Mouse (Mus musculus) erythroblast, embryonic 14.5 days (primary cell): ENCODE data around the gene Thsd7a. TPM values are rescaled to one million over a fixed set of nuclear protein-coding genes. Genes with fewer than 3 reads are reported as not detected.

Experiments
- H3K27me3 ChIP-seq: 2 replicates; pipeline ENCODE4 v1.6.1; 2012; ENCODE audit warnings: inconsistent platforms; ENCODE audit not compliant: control insufficient read depth
- H3K36me3 ChIP-seq: 2 replicates; pipeline ENCODE4 v1.6.1; 2012; ENCODE audit warnings: mild to moderate bottlenecking, inconsistent platforms; ENCODE audit not compliant: control insufficient read depth
- H3K4me1 ChIP-seq: 2 replicates; pipeline ENCODE4 v1.6.1; 2012; ENCODE audit warnings: inconsistent platforms; ENCODE audit not compliant: control insufficient read depth
- H3K4me3 ChIP-seq: replicated peaks from 2 replicates; pipeline ENCODE3; 2012; ENCODE audit warnings: moderate library complexity, mild to moderate bottlenecking, inconsistent platforms
- H3K9me3 ChIP-seq: 2 replicates; pipeline ENCODE4 v1.6.1; 2012; ENCODE audit warnings: low read length, inconsistent platforms, mixed read lengths; ENCODE audit not compliant: control insufficient read depth
- GATA1 ChIP-seq: IDR thresholded peaks from 2 replicates; pipeline ENCODE4 v1.6.1; 2012; ENCODE audit warnings: low read length, inconsistent platforms, mixed read lengths
- TAL1 ChIP-seq: IDR thresholded peaks from 3 replicates; pipeline ENCODE4 v1.6.1; 2012; ENCODE audit warnings: low read length, inconsistent platforms, mixed read lengths
- polyA plus RNA-seq: library from polyadenylated mRNA; stranded (reverse); fragments of >175 nt; gene quantifications from 2 replicates; pipeline ENCODE4 v1.2.3, GENCODE M21; 2012

The Thsd7a gene
- polyA plus RNA-seq, 1 experiment = not detected

- Histone ChIP-seq H3K4me3 (no peak overlapping the region), H3K4me1 (no peaks in the 10 kb centered on the region), H3K36me3 (no peaks in the 10 kb centered on the region), H3K27me3 (no peaks in the 10 kb centered on the region), H3K9me3 (no peaks in the 10 kb centered on the region)
- no peak for TF ChIP-seq TAL1
- no peak for TF ChIP-seq GATA1
Measured at GRCm38 (mm10) chr6:12393574-12394380, 355.4 kb downstream of the Thsd7a start.

- TF ChIP-seq TAL1 = no peak
- TF ChIP-seq GATA1 = no peak
- H3K4me1 ChIP-seq = no peaks in the 10 kb centered on the region
- H3K9me3 ChIP-seq = no peaks in the 10 kb centered on the region
- H3K27me3 ChIP-seq = no peaks in the 10 kb centered on the region
- H3K4me3 ChIP-seq = no peak overlapping the region
- H3K36me3 ChIP-seq = no peaks in the 10 kb centered on the region
Measured at GRCm38 (mm10) chr6:12386731-12387130, 362.5 kb downstream of the Thsd7a start.

- no peak for TF ChIP-seq TAL1
- no peak for TF ChIP-seq GATA1
- no peaks in the 10 kb centered on the region for H3K4me1 ChIP-seq
- no peaks in the 10 kb centered on the region for H3K9me3 ChIP-seq
- no peaks in the 10 kb centered on the region for H3K27me3 ChIP-seq
- no peak overlapping the region for H3K4me3 ChIP-seq
- H3K36me3 ChIP-seq = no peaks in the 10 kb centered on the region
Measured at GRCm38 (mm10) chr6:12385591-12385990, 363.6 kb downstream of the Thsd7a start.

- Histone ChIP-seq H3K9me3 (no peaks in the 10 kb centered on the region), H3K4me1 (no peaks in the 10 kb centered on the region), H3K36me3 (no peaks in the 10 kb centered on the region), H3K4me3 (no peak overlapping the region), H3K27me3 (no peaks in the 10 kb centered on the region)
- no peak for TF ChIP-seq TAL1
- TF ChIP-seq GATA1 = no peak
Measured at GRCm38 (mm10) chr6:12381136-12381778, 368.0 kb downstream of the Thsd7a start.

- H3K27me3 ChIP-seq = no peaks in the 10 kb centered on the region
- H3K36me3 ChIP-seq = no peaks in the 10 kb centered on the region
- H3K9me3 ChIP-seq = no peaks in the 10 kb centered on the region
- no peak overlapping the region for H3K4me3 ChIP-seq
- H3K4me1 ChIP-seq = no peaks in the 10 kb centered on the region
- TF ChIP-seq TAL1 = no peak
Measured at GRCm38 (mm10) chr6:12380717-12381116, 368.5 kb downstream of the Thsd7a start.

- Histone ChIP-seq H3K4me3 (no peak overlapping the region), H3K4me1 (no peaks in the 10 kb centered on the region), H3K27me3 (no peaks in the 10 kb centered on the region), H3K36me3 (no peaks in the 10 kb centered on the region), H3K9me3 (no peaks in the 10 kb centered on the region)
- TF ChIP-seq GATA1 (no peak), TAL1 (no peak)
Measured at GRCm38 (mm10) chr6:12358737-12359136, 390.5 kb downstream of the Thsd7a start.

- Histone ChIP-seq H3K9me3 (no peaks in the 10 kb centered on the region), H3K27me3 (no peaks in the 10 kb centered on the region), H3K4me3 (no peak overlapping the region), H3K4me1 (no peaks in the 10 kb centered on the region), H3K36me3 (no peaks in the 10 kb centered on the region)
- TF ChIP-seq TAL1 = no peak
- TF ChIP-seq GATA1 = no peak
Measured at GRCm38 (mm10) chr6:12353573-12353972, 395.6 kb downstream of the Thsd7a start.

- Histone ChIP-seq H3K36me3 (no peaks in the 10 kb centered on the region), H3K9me3 (no peaks in the 10 kb centered on the region), H3K27me3 (no peaks in the 10 kb centered on the region), H3K4me3 (no peak overlapping the region), H3K4me1 (no peaks in the 10 kb centered on the region)
- no peak for TF ChIP-seq GATA1
- no peak for TF ChIP-seq TAL1
Measured at GRCm38 (mm10) chr6:12352165-12352719, 397.0 kb downstream of the Thsd7a start.

GRCm38 (mm10) chr6:12350753-12351152, 398.5 kb downstream of the Thsd7a start:
- TF ChIP-seq GATA1 (no peak), TAL1 (no peak)
- H3K4me3 ChIP-seq = no peak overlapping the region

More at GRCm38 (mm10) chr6:12350753-12351152, 398.5 kb downstream of the Thsd7a start:
- H3K9me3 ChIP-seq = no peaks in the 10 kb centered on the region
- H3K36me3 ChIP-seq = no peaks in the 10 kb centered on the region
- H3K4me1 ChIP-seq = no peaks in the 10 kb centered on the region
- no peaks in the 10 kb centered on the region for H3K27me3 ChIP-seq
